Comparison of ENCODE assay signal across 14 mouse cellular contexts in genomic region chr3:127361846-127362245, GRCm38 (mm10).
DNase-seq lines count a peak whose midpoint lies in the region.
"Had no signal": no experiment of that assay in that cellular context is flagged by ENCODE, and none has a peak within 500 bp of the region (broad histone marks: within the 10 kb centered on the region; RNA-seq: fewer than 3 reads in every experiment).

No protein-coding gene starts in this region.

- intact Hi-C loops in heart, postnatal 25 days (cut with DNase I): no loop called here
- intact Hi-C loops in left cerebral cortex, postnatal 4 days (cut with DNase I): no loop called here
- intact Hi-C loops in left cerebral cortex, postnatal 25 days (cut with DNase I): loop anchor here (5.0 kb wide), 1 partner anchor 45 kb away; no protein-coding TSS in a partner anchor
- intact Hi-C loops in heart, postnatal 10 days (cut with DNase I): no loop called here

- DNase-seq in heart, adult 11 months: peak; percentile 94
- no peak for DNase-seq in heart, postnatal 25 days (ENCODE audit: low spot score)
- DNase-seq in left cerebral cortex, postnatal 4 days: peak; percentile 4
- no peak for DNase-seq in left cerebral cortex, postnatal 25 days (ENCODE audit: low spot score in 2 of 2)
- peak; percentile 21 for DNase-seq in gastrocnemius, postnatal 25 days
- DNase-seq in heart, postnatal 10 days: peak; percentile 54 to 55
- no peak for DNase-seq in right cerebral cortex, postnatal 4 days
- DNase-seq: adrenal gland, adult 2 months; cerebellum, adult 8-10 months; kidney, postnatal 36 days; lung, adult 2 months; lung, postnatal 36 days; right cerebral cortex, adult 18-20 months; thymus, postnatal 25 days had no signal

Comparison
In these comparisons a context has a peak if more than half of its experiments do, and no peak if none do; other contexts are left out.
1. DNase-seq: peak in heart, adult 11 months (single experiment), left cerebral cortex, postnatal 4 days (single experiment), gastrocnemius, postnatal 25 days (single experiment) and heart, postnatal 10 days (2 of 2); none in heart, postnatal 25 days (single experiment), left cerebral cortex, postnatal 25 days (0 of 2) and right cerebral cortex, postnatal 4 days (single experiment).